Mouse (Mus musculus) liver, embryonic 14.5 days (tissue): Measurements from ENCODE around the gene Nrxn1.

Source experiments
- CTCF ChIP-seq: IDR thresholded peaks from 2 replicates; pipeline ENCODE4 v1.5.1; 2016; ENCODE audit warnings: antibody characterized with exemption, low read depth, control low read depth
- EP300 ChIP-seq: IDR thresholded peaks from 2 replicates; pipeline ENCODE4 v1.6.1; 2016; ENCODE audit warnings: antibody characterized with exemption, low read depth

DNA sequence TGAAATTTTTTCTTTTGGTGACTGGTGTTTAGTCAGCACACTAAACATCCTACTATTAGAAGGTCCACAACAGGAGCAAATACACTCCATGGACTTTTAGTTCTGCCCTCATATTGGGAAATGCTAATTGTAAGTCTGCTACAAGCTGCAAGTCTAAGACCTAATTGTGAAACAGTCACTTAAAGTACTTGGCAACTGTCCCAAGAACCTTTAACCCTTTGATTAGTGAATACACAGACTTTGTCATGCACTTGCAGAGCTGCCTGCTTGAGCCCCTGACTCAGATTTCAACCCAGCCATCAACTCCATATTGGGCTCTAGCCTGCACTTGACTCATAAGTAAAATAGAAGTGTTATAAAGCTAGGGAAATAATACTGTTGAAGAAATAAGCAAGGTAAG, 13.8 kb downstream of the Nrxn1 start:
- TF ChIP-seq EP300 (no peak), CTCF (no peak)
